In the genomic region with DNA sequence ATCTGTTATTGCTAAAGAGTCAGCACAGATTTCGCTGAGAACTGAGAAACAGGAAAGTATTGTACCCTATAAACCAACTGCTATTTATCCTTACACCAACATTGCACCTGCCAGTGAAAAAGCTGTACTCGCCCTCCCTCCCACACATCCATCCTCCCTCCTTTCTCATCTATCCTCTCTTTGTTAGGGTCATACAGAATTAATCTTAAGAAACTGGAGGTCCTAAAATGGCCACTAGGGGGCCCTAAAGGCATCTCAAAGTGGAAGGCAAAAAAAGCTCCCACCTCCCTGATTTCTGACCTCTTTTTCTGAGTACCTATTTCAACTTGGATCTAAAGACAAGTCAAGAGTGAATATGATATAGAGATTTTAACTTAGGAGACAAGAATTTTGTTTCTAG, we compare ENCODE assay signal across 9 mouse cellular contexts. TPM values are rescaled to one million over a fixed set of nuclear protein-coding genes. Genes with fewer than 3 reads are reported as not detected.
DNase-seq lines count a peak whose midpoint lies in the region; ATAC-seq and TF ChIP-seq lines count a peak whose summit lies in the region.
"Had no signal": no experiment of that assay in that cellular context is flagged by ENCODE, and none has a peak within 500 bp of the region (broad histone marks: within the 10 kb centered on the region; RNA-seq: fewer than 3 reads in every experiment).

No protein-coding gene starts in this region.

- H3K27me3 ChIP-seq in hindbrain, embryonic 10.5 days (ENCODE audit: insufficient read depth, poor library complexity, severe bottlenecking), result no peaks in the 10 kb centered on the region
- H3K27me3 ChIP-seq in hindbrain, embryonic 12.5 days, result no peaks in the 10 kb centered on the region
- H3K27me3 ChIP-seq in hindbrain, embryonic 11.5 days (ENCODE audit: control insufficient read depth, insufficient read depth, low read length), result no peaks in the 10 kb centered on the region
- H3K27me3 ChIP-seq in midbrain, postnatal 0 days (ENCODE audit: insufficient read depth, low read length), result no peaks in the 10 kb centered on the region

- H3K4me2 ChIP-seq in hindbrain, embryonic 12.5 days (replicated peaks), result no peak overlapping the region
- no peak overlapping the region for H3K4me2 ChIP-seq in hindbrain, embryonic 11.5 days (replicated peaks; ENCODE audit: low read depth, low read length)
- H3K4me2 ChIP-seq in midbrain, postnatal 0 days (ENCODE audit: low read depth, low read length, poor library complexity, severe bottlenecking), result no peak overlapping the region
- H3K4me2 ChIP-seq: liver, embryonic 15.5 days had no signal

- DNase-seq in hindbrain, embryonic 10.5 days (ENCODE audit: low spot score), result peak; percentile 42
- DNase-seq in ZHBTc4 (ENCODE audit: low read depth, low spot score), result peak; percentile 78
- peak; percentile 87 for DNase-seq in embryo, embryonic 11 days
- DNase-seq in hindbrain, embryonic 11.5 days (ENCODE audit: low spot score), result peak; percentile 86
- peak; percentile 58 to 74 for DNase-seq in left cerebral cortex, adult 2 months (ENCODE audit: extremely low spot score in 1 of 2, low spot score in 2 of 2)
- peak; percentile 89 for DNase-seq in midbrain, postnatal 0 days (ENCODE audit: low spot score)
- DNase-seq in yolk sac, embryonic 10.5 days (ENCODE audit: low spot score), result peak; percentile 22

- H3K9ac ChIP-seq in hindbrain, embryonic 12.5 days, result no peak overlapping the region
- no peak overlapping the region for H3K9ac ChIP-seq in hindbrain, embryonic 11.5 days (ENCODE audit: low read depth, low read length)
- no peak overlapping the region for H3K9ac ChIP-seq in midbrain, postnatal 0 days (replicated peaks; ENCODE audit: low read length, poor library complexity, severe bottlenecking)
- H3K9ac ChIP-seq: liver, embryonic 15.5 days had no signal

- no peak for ATAC-seq in hindbrain, embryonic 12.5 days (ENCODE audit: low FRiP score)
- no peak for ATAC-seq in hindbrain, embryonic 11.5 days (ENCODE audit: low FRiP score)
- no peak for ATAC-seq in midbrain, postnatal 0 days (ENCODE audit: low FRiP score)

- H3K4me1 ChIP-seq in hindbrain, embryonic 10.5 days (replicated peaks), result peaks cover 26% of the 10 kb centered on the region
- H3K4me1 ChIP-seq in hindbrain, embryonic 12.5 days, result peaks cover 13% of the 10 kb centered on the region
- no peaks in the 10 kb centered on the region for H3K4me1 ChIP-seq in hindbrain, embryonic 11.5 days (replicated peaks; ENCODE audit: control insufficient read depth, insufficient read depth, low read length)
- 0 out of 2 replicates have a peak, but pooled peaks cover 6% of the 10 kb centered on the region for H3K4me1 ChIP-seq in midbrain, postnatal 0 days (ENCODE audit: insufficient read depth, low read length)

- peak; percentile 89 for TF ChIP-seq CTCF in left cerebral cortex, adult 2 months (IDR thresholded peaks at IDR 0.05)
- TF ChIP-seq CTCF in midbrain, postnatal 0 days (IDR thresholded peaks at IDR 0.05), result peak; percentile 89

- intact Hi-C loops in left cerebral cortex, adult 2 months (cut with DNase I), result loop anchor here (2.0 kb wide), 3 partner anchors 259 to 1565 kb away; no protein-coding TSS in a partner anchor

- H3K4me3 ChIP-seq in hindbrain, embryonic 10.5 days, result no peak overlapping the region
- no peak overlapping the region for H3K4me3 ChIP-seq in hindbrain, embryonic 12.5 days
- no peak overlapping the region for H3K4me3 ChIP-seq in hindbrain, embryonic 11.5 days (ENCODE audit: low read depth, low read length)
- H3K4me3 ChIP-seq in left cerebral cortex, adult 2 months, result peak overlapping the region; percentile 97; the same call in 1 of the 2 replicates
- no peak overlapping the region for H3K4me3 ChIP-seq in midbrain, postnatal 0 days (ENCODE audit: low read depth, low read length)
- H3K4me3 ChIP-seq: liver, embryonic 15.5 days had no signal

- H3K9me3 ChIP-seq in hindbrain, embryonic 10.5 days, result no peaks in the 10 kb centered on the region
- H3K9me3 ChIP-seq in hindbrain, embryonic 12.5 days (replicated peaks), result no peaks in the 10 kb centered on the region
- no peaks in the 10 kb centered on the region for H3K9me3 ChIP-seq in hindbrain, embryonic 11.5 days (ENCODE audit: control insufficient read depth, low read length)
- no peaks in the 10 kb centered on the region for H3K9me3 ChIP-seq in midbrain, postnatal 0 days (ENCODE audit: low read length)
- H3K9me3 ChIP-seq: liver, embryonic 15.5 days had no signal

- no peaks in the 10 kb centered on the region for H3K36me3 ChIP-seq in hindbrain, embryonic 10.5 days
- no peaks in the 10 kb centered on the region for H3K36me3 ChIP-seq in hindbrain, embryonic 12.5 days
- no peaks in the 10 kb centered on the region for H3K36me3 ChIP-seq in hindbrain, embryonic 11.5 days (ENCODE audit: control insufficient read depth, insufficient read depth, low read length)
- H3K36me3 ChIP-seq in midbrain, postnatal 0 days (ENCODE audit: insufficient read depth, low read length), result no peaks in the 10 kb centered on the region
- H3K36me3 ChIP-seq: liver, embryonic 15.5 days had no signal

- 24% methylated on average over 2 of the region's 2 CpGs for WGBS in hindbrain, embryonic 10.5 days
- 25% methylated on average over 2 of the region's 2 CpGs for WGBS in hindbrain, embryonic 12.5 days
- WGBS in hindbrain, embryonic 11.5 days, result 20% methylated on average over 2 of the region's 2 CpGs
- 26% methylated on average over 2 of the region's 2 CpGs for WGBS in midbrain, postnatal 0 days

- H3K27ac ChIP-seq in hindbrain, embryonic 10.5 days, result no peak overlapping the region
- no peak overlapping the region for H3K27ac ChIP-seq in hindbrain, embryonic 12.5 days
- H3K27ac ChIP-seq in hindbrain, embryonic 11.5 days (ENCODE audit: low read depth, low read length), result no peak overlapping the region
- H3K27ac ChIP-seq in left cerebral cortex, adult 2 months, result peak overlapping the region; percentile 95; the same call in 1 of the 2 replicates
- H3K27ac ChIP-seq in midbrain, postnatal 0 days (ENCODE audit: low read depth, low read length), result no peak overlapping the region
- H3K27ac ChIP-seq: liver, embryonic 15.5 days had no signal

RNA-seq across cellular contexts. Expression of a gene that starts 2.6 kb away (rescaled TPM):
- 6.7 and 7.3 TPM in 2 replicates for polyA plus RNA-seq in hindbrain, embryonic 10.5 days (2016; fragmentation: Nextera tagmentation; extraction: Ambion mirVana)
- 12.4 and 13.8 TPM in 2 replicates for polyA plus RNA-seq in hindbrain, embryonic 12.5 days (2016; fragmentation: Nextera tagmentation; extraction: Ambion mirVana)
- polyA plus RNA-seq in hindbrain, embryonic 11.5 days (2014; fragmentation: Nextera tagmentation; extraction: Ambion mirVana), result 11.2 and 13.4 TPM in 2 replicates
- 100 to 1,000 TPM; 144 to 159 TPM for total RNA-seq in left cerebral cortex, adult 2 months (2021)
- total RNA-seq in midbrain, postnatal 0 days (2014; rRNA removed), result 101 and 102 TPM in 2 replicates
- 14.9 and 15.2 TPM in 2 replicates for polyA plus RNA-seq in midbrain, postnatal 0 days (2015; fragmentation: Nextera tagmentation; extraction: Ambion mirVana)

Comparison
In these comparisons a context has a peak if more than half of its experiments do, and no peak if none do; other contexts are left out.
1. DNase-seq: peak in every context shown above with its lines; median percentile 89 in midbrain, postnatal 0 days; 87 in embryo, embryonic 11 days; 86 in hindbrain, embryonic 11.5 days; 78 in ZHBTc4; 66 in left cerebral cortex, adult 2 months; 42 in hindbrain, embryonic 10.5 days; 22 in yolk sac, embryonic 10.5 days.